Mouse (Mus musculus) embryonic fibroblast, embryonic 13.5 days (primary cell): ENCODE data around the gene Mtfmt.

Source experiments
- CTCF ChIP-seq: IDR thresholded peaks from 2 replicates; pipeline ENCODE4 v1.5.1; 2011; ENCODE audit warnings: mild to moderate bottlenecking, control low read depth, low read length, moderate library complexity, borderline replicate concordance; ENCODE audit not compliant: insufficient read depth
- POLR2A ChIP-seq: IDR thresholded peaks from 2 replicates; pipeline ENCODE4 v1.6.1; 2011; ENCODE audit warnings: low read depth, mild to moderate bottlenecking, control low read depth, low read length, moderate library complexity

- no peak for TF ChIP-seq CTCF
- TF ChIP-seq POLR2A, result no peak
Observed at GRCm38 (mm10) chr9:65472769-65473168, 37.2 kb downstream of the Mtfmt start.
